7 mouse cellular contexts compared by ENCODE assay signal in genomic region chr1:93478586-93479475, GRCm38 (mm10). TPM values are rescaled to one million over a fixed set of nuclear protein-coding genes. Genes with fewer than 3 reads are reported as not detected.
DNase-seq lines count a peak whose midpoint lies in the region; ATAC-seq lines count a peak whose summit lies in the region.

Hdlbp (minus strand) TSS chr1:93478815.

- ATAC-seq in embryonic facial prominence, embryonic 12.5 days (ENCODE audit: insufficient number of reproducible peaks, insufficient read depth, low FRiP score, low TSS enrichment) = peak; percentile 96
- ATAC-seq in limb, embryonic 11.5 days (ENCODE audit: insufficient number of reproducible peaks, low FRiP score, low TSS enrichment, low read depth) = peak; percentile 97
- peak; percentile 96 for ATAC-seq in midbrain, embryonic 14.5 days (ENCODE audit: low FRiP score, low TSS enrichment)

- peak within 1 kb of the TSS; percentile 93 for H3K27ac ChIP-seq in embryonic facial prominence, embryonic 12.5 days
- H3K27ac ChIP-seq in limb, embryonic 11.5 days (replicated peaks; ENCODE audit: low read depth, low read length) = peak within 1 kb of the TSS; percentile 84
- peak within 1 kb of the TSS; percentile 88 for H3K27ac ChIP-seq in midbrain, embryonic 14.5 days (replicated peaks; ENCODE audit: low read depth, low read length)

- H3K4me2 ChIP-seq in embryonic facial prominence, embryonic 12.5 days (replicated peaks) = peak within 1 kb of the TSS; percentile 68
- peak within 1 kb of the TSS; percentile 74 for H3K4me2 ChIP-seq in limb, embryonic 11.5 days (ENCODE audit: low read depth, severe bottlenecking)
- peak within 1 kb of the TSS; percentile 88 for H3K4me2 ChIP-seq in midbrain, embryonic 14.5 days (ENCODE audit: low read length)

- peak within 1 kb of the TSS; percentile 94 for H3K4me3 ChIP-seq in embryonic facial prominence, embryonic 12.5 days
- peak within 1 kb of the TSS; percentile 92 for H3K4me3 ChIP-seq in limb, embryonic 11.5 days (ENCODE audit: low read depth, low read length)
- peak within 1 kb of the TSS; percentile 91 for H3K4me3 ChIP-seq in midbrain, embryonic 14.5 days (replicated peaks; ENCODE audit: low read depth, low read length)

- peak within 1 kb of the TSS; percentile 86 for H3K9ac ChIP-seq in embryonic facial prominence, embryonic 12.5 days
- peak within 1 kb of the TSS; percentile 85 for H3K9ac ChIP-seq in limb, embryonic 11.5 days (ENCODE audit: low read length)
- H3K9ac ChIP-seq in midbrain, embryonic 14.5 days (replicated peaks; ENCODE audit: low read length) = peak within 1 kb of the TSS; percentile 80

- H3K9me3 ChIP-seq in embryonic facial prominence, embryonic 12.5 days = no peaks in the 10 kb centered on the region
- no peaks in the 10 kb centered on the region for H3K9me3 ChIP-seq in limb, embryonic 11.5 days (ENCODE audit: control insufficient read depth, low read length)
- no peaks in the 10 kb centered on the region for H3K9me3 ChIP-seq in midbrain, embryonic 14.5 days (ENCODE audit: control insufficient read depth, low read length)

- H3K27me3 ChIP-seq in embryonic facial prominence, embryonic 12.5 days = no peaks in the 10 kb centered on the region
- no peaks in the 10 kb centered on the region for H3K27me3 ChIP-seq in limb, embryonic 11.5 days (ENCODE audit: control insufficient read depth, insufficient read depth, low read length)
- no peaks in the 10 kb centered on the region for H3K27me3 ChIP-seq in midbrain, embryonic 14.5 days (ENCODE audit: control insufficient read depth, insufficient read depth, low read length)

- WGBS in embryonic facial prominence, embryonic 12.5 days = under 1% methylated on average over 73 of the region's 74 CpGs
- WGBS in limb, embryonic 11.5 days = under 1% methylated on average over 74 of the region's 74 CpGs
- under 1% methylated on average over 74 of the region's 74 CpGs for WGBS in midbrain, embryonic 14.5 days

- no peaks in the 10 kb centered on the region for H3K36me3 ChIP-seq in embryonic facial prominence, embryonic 12.5 days
- no peaks in the 10 kb centered on the region for H3K36me3 ChIP-seq in limb, embryonic 11.5 days (ENCODE audit: control insufficient read depth, insufficient read depth, low read length)
- no peaks in the 10 kb centered on the region for H3K36me3 ChIP-seq in midbrain, embryonic 14.5 days (ENCODE audit: control insufficient read depth, insufficient read depth, low read length)

- peak; percentile 99 for DNase-seq in adrenal gland, postnatal 25 days
- peak; percentile 100 for DNase-seq in heart, adult 11 months
- DNase-seq in kidney, adult 18-20 months = peak; percentile 99
- peak; percentile 99 for DNase-seq in limb, embryonic 11.5 days (ENCODE audit: low spot score)
- DNase-seq in midbrain, embryonic 14.5 days = peak; percentile 100
- peak; percentile 98 to 99 for DNase-seq in spleen, adult 18-20 months

- H3K4me1 ChIP-seq in embryonic facial prominence, embryonic 12.5 days = peaks cover 10% of the 10 kb centered on the region
- H3K4me1 ChIP-seq in limb, embryonic 11.5 days (ENCODE audit: control insufficient read depth, insufficient read depth, low read length) = peaks cover 3% of the 10 kb centered on the region; the same call in 1 of the 2 replicates
- peaks cover 17% of the 10 kb centered on the region for H3K4me1 ChIP-seq in midbrain, embryonic 14.5 days (ENCODE audit: control insufficient read depth, insufficient read depth, low read length)

RNA-seq across cellular contexts. Expression of gene Hdlbp, which starts in this region (rescaled TPM):
- 339 and 351 TPM in 2 replicates for total RNA-seq in adrenal gland, postnatal 25 days (2021)
- polyA plus RNA-seq in embryonic facial prominence, embryonic 12.5 days (2016; fragmentation: Nextera tagmentation; extraction: Ambion mirVana) = 134 and 139 TPM in 2 replicates
- polyA plus RNA-seq in limb, embryonic 11.5 days (2014; fragmentation: Nextera tagmentation; extraction: Ambion mirVana) = 111 and 116 TPM in 2 replicates
- 66.0 and 69.0 TPM in 2 replicates for polyA plus RNA-seq in midbrain, embryonic 14.5 days (2014; fragmentation: Nextera tagmentation; extraction: Ambion mirVana)

Comparison
In these comparisons a context has a peak if more than half of its experiments do, and no peak if none do; other contexts are left out.
1. Peak in every context shown above with its lines: DNase-seq, ATAC-seq, H3K4me3 ChIP-seq and H3K27ac ChIP-seq.